In the genomic region with DNA sequence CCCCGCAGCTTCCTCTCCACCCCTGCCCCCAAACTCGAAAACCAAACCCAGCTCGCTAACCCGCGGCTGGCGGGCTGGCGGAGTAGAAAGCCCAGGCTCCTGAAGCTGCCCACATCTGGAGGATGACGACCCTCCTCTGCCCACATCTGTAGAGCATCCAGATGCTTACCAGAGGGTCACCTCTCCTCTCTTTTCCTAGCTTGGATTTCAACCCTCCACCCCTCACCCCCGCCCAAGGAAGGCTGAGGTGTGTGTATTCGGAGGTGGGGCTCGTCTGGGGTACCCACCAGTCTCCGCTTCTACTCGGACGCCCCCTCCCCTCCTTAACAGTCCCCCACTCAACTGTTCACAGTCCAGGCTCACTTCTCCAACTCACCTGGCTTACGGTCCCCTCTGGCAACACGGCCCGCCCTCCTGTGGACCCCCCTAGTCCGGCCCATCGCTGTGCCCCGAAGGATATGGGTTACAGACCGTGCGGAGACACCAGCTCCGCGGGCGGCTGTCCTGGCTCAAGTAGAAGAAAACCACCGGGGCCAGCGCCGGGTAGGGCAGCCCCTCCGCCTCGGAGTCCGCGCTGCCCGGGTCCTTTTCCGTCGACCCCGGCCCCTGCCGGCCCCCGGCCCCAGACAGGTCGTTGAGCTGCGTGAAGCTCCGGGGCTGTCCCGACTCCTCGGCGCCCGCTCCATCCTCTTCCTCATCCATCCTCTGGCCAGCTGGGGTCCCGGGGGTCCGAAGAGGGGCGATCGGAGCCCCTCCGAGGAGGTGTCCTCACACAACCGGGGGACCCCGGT, we compare ENCODE assay signal across 8 mouse cellular contexts. TPM values are rescaled to one million over a fixed set of nuclear protein-coding genes. Genes with fewer than 3 reads are reported as not detected.
DNase-seq lines count a peak whose midpoint lies in the region; ATAC-seq and TF ChIP-seq lines count a peak whose summit lies in the region.

No protein-coding gene starts in this region.

- H3K36me3 ChIP-seq in neural tube, embryonic 12.5 days: no peaks in the 10 kb centered on the region

- ATAC-seq in inflammation-experienced regulatory T-cells, adult 6 months: peak; percentile 23
- ATAC-seq in neural tube, embryonic 12.5 days (ENCODE audit: low FRiP score, low read depth): peak; percentile 3; the same call in 1 of the 2 replicates

- H3K4me1 ChIP-seq in neural tube, embryonic 12.5 days: peaks cover 75% of the 10 kb centered on the region

- H3K27me3 ChIP-seq in neural tube, embryonic 12.5 days (replicated peaks): peaks cover 63% of the 10 kb centered on the region

- DNase-seq in gastrocnemius, adult 2 months: peak; percentile 36
- DNase-seq in gastrocnemius, adult 18-20 months (ENCODE audit: low spot score): no peak
- peak; percentile 22 for DNase-seq in thymus, postnatal 14 days
- DNase-seq in thymus, adult 18-20 months: no peak
- no peak for DNase-seq in spleen, postnatal 36 days (ENCODE audit: low spot score in 2 of 2)
- DNase-seq in adrenal gland, postnatal 10 days: no peak

- no peak for TF ChIP-seq CTCF in gastrocnemius, adult 2 months (IDR thresholded peaks at IDR 0.05)

- under 1% methylated on average over 52 of the region's 52 CpGs for WGBS in neural tube, embryonic 12.5 days

- H3K9me3 ChIP-seq in neural tube, embryonic 12.5 days: no peaks in the 10 kb centered on the region

- H3K4me2 ChIP-seq in neural tube, embryonic 12.5 days (replicated peaks): peak overlapping the region; percentile 99

- H3K4me3 ChIP-seq in gastrocnemius, adult 2 months: peak overlapping the region; percentile 80
- H3K4me3 ChIP-seq in neural tube, embryonic 12.5 days: peak overlapping the region; percentile 79

- H3K9ac ChIP-seq in neural tube, embryonic 12.5 days: peak overlapping the region; percentile 88

- peak overlapping the region; percentile 73 for H3K27ac ChIP-seq in gastrocnemius, adult 2 months
- 0 out of 2 replicates have a peak overlapping the region, but pooled peaks have one; percentile 59 for H3K27ac ChIP-seq in neural tube, embryonic 12.5 days

- intact Hi-C loops in gastrocnemius, adult 2 months (cut with DNase I): no loop called here

RNA-seq across cellular contexts. Expression of a gene that starts 0.9 kb away (rescaled TPM):
- total RNA-seq in gastrocnemius, adult 2 months (2021): 1 to 10 TPM; 1.2 to 3.0 TPM
- 1 to 10 TPM in 1 of 2 experiments, under 1 TPM in 1; 0.94 to 1.3 TPM for total RNA-seq in gastrocnemius, adult 18-20 months (2021)
- polyA plus RNA-seq in inflammation-experienced regulatory T-cells, adult 6 months (2017; shearing (Covaris generic)): not detected
- polyA plus RNA-seq in neural tube, embryonic 12.5 days (2016; fragmentation: Nextera tagmentation; extraction: Ambion mirVana): 10.3 and 12.0 TPM in 2 replicates
- 1 to 10 TPM; 2.1 to 2.8 TPM for total RNA-seq in adrenal gland, postnatal 10 days (2021)

RNA-seq across cellular contexts. Expression of a gene that starts 12.9 kb away (rescaled TPM):
- total RNA-seq in gastrocnemius, adult 2 months (2021): not detected
- total RNA-seq in gastrocnemius, adult 18-20 months (2021): not detected
- not detected for polyA plus RNA-seq in inflammation-experienced regulatory T-cells, adult 6 months (2017; shearing (Covaris generic))
- 0.19 TPM in 1 of 2 replicates, not detected in the other for polyA plus RNA-seq in neural tube, embryonic 12.5 days (2016; fragmentation: Nextera tagmentation; extraction: Ambion mirVana)
- total RNA-seq in adrenal gland, postnatal 10 days (2021): not detected

RNA-seq across cellular contexts. Expression of a gene that starts 26.7 kb away (rescaled TPM):
- under 1 TPM in 1 of 2 experiments, not detected in 1; 0.05 TPM for total RNA-seq in gastrocnemius, adult 2 months (2021)
- total RNA-seq in gastrocnemius, adult 18-20 months (2021): not detected
- polyA plus RNA-seq in inflammation-experienced regulatory T-cells, adult 6 months (2017; shearing (Covaris generic)): not detected
- polyA plus RNA-seq in neural tube, embryonic 12.5 days (2016; fragmentation: Nextera tagmentation; extraction: Ambion mirVana): 0.43 and 0.62 TPM in 2 replicates
- total RNA-seq in adrenal gland, postnatal 10 days (2021): 10 to 100 TPM in 1 of 2 experiments, 1 to 10 TPM in 1; 7.0 to 10.2 TPM

RNA-seq across cellular contexts. Expression of a gene that starts 48.4 kb away (rescaled TPM):
- not detected for total RNA-seq in gastrocnemius, adult 2 months (2021)
- not detected for total RNA-seq in gastrocnemius, adult 18-20 months (2021)
- not detected for polyA plus RNA-seq in inflammation-experienced regulatory T-cells, adult 6 months (2017; shearing (Covaris generic))
- 1.8 and 2.5 TPM in 2 replicates for polyA plus RNA-seq in neural tube, embryonic 12.5 days (2016; fragmentation: Nextera tagmentation; extraction: Ambion mirVana)
- total RNA-seq in adrenal gland, postnatal 10 days (2021): 1 to 10 TPM; 3.3 to 4.8 TPM

Comparison
In these comparisons a context has a peak if more than half of its experiments do, and no peak if none do; other contexts are left out.
1. DNase-seq: peak in gastrocnemius, adult 2 months (single experiment) and thymus, postnatal 14 days (single experiment); none in gastrocnemius, adult 18-20 months (single experiment), thymus, adult 18-20 months (0 of 2), spleen, postnatal 36 days (0 of 2) and adrenal gland, postnatal 10 days (single experiment).
2. RNA of a gene that starts 26.7 kb away (total RNA-seq): 7.0 to 10.2 TPM in adrenal gland, postnatal 10 days; 0.05 TPM in gastrocnemius, adult 2 months and not detected in gastrocnemius, adult 18-20 months; every median in the first group is over 4 times any median in the second.